Comparison of ENCODE assay signal across 8 mouse cellular contexts in the genomic region with DNA sequence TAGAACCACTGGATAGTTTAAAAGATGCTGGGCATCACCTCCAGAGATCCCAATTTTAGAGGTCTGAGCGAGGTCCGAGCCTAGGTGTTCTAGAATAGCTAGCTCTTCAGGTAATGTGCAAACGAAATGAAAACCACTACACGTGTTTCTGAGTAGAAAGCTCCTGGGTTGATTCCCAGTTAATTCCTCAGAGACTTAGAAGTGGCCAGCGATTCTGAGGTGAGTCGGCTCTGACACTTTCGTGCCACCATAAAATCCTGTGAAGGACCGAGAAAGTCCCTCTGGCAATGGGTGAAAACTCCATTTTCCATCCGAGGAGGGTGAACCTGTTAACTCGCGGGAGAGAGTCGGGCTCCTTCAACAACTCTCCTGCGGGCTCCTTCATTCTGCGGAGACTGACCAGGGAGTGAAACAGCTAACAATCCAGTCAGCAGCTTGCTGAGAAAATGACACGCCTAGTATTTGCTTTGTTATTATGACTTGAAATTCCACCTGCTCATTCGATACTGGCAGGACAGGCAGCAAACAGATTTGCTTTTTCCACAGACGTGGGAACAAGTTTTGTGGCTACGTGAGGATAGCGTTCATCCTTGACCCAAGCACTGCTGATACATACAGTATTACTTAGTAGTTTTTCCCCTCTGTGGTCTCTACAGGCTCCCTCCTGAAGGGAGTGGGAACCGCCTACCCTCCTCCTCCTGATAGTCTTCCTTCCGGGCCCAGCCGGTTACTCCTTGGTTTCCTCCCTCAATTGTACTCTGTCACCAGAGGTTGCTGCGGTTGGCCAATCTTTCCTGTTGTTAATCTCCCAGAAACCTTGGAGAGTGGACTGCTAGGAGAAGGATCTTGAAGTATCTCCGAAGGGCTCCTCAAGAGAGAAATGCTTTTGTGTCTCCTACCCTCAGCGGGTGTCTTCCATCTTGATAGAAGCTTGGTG. TPM values are rescaled to one million over a fixed set of nuclear protein-coding genes. Genes with fewer than 3 reads are reported as not detected.
DNase-seq lines count a peak whose midpoint lies in the region; ATAC-seq and TF ChIP-seq lines count a peak whose summit lies in the region.

No protein-coding gene starts in this region.

- no peak for ATAC-seq in megakaryocyte, adult 5-6 weeks (ENCODE audit: poor library complexity, severe bottlenecking)
- no peak for ATAC-seq in forebrain, postnatal 0 days
- peak; percentile 58 for ATAC-seq in megakaryocyte-erythroid progenitor cell, adult 5-6 weeks (replicated peaks; ENCODE audit: low FRiP score, low TSS enrichment, poor library complexity, severe bottlenecking)

- no peak overlapping the region for H3K27ac ChIP-seq in forebrain, postnatal 0 days (ENCODE audit: low read depth, low read length)

- DNase-seq in forebrain, postnatal 0 days, result peak; percentile 17
- DNase-seq in kidney, postnatal 36 days, result peak; percentile 37 to 41
- DNase-seq in layer of hippocampus, adult 8-10 months (ENCODE audit: low spot score in 2 of 2), result no peak
- no peak for DNase-seq in cerebellum, adult 8-10 months
- DNase-seq in spleen, postnatal 36 days (ENCODE audit: low spot score in 2 of 2), result no peak

- TF ChIP-seq CTCF in forebrain, postnatal 0 days (IDR thresholded peaks at IDR 0.05; ENCODE audit: low read depth), result no peak

- H3K36me3 ChIP-seq in megakaryocyte, embryonic 14.5 days (replicated peaks; ENCODE audit: low read length), result no peaks in the 10 kb centered on the region
- no peaks in the 10 kb centered on the region for H3K36me3 ChIP-seq in forebrain, postnatal 0 days (ENCODE audit: insufficient read depth)

- peak overlapping the region; percentile 90 for H3K4me3 ChIP-seq in megakaryocyte, embryonic 14.5 days (replicated peaks)
- H3K4me3 ChIP-seq in forebrain, postnatal 0 days (ENCODE audit: low read depth, low read length), result peak overlapping the region; percentile 59

- peak overlapping the region; percentile 76 for H3K9ac ChIP-seq in forebrain, postnatal 0 days

- peaks cover 81% of the 10 kb centered on the region for H3K27me3 ChIP-seq in megakaryocyte, embryonic 14.5 days (replicated peaks)
- no peaks in the 10 kb centered on the region for H3K27me3 ChIP-seq in forebrain, postnatal 0 days (ENCODE audit: insufficient read depth, low read length)

- peak overlapping the region; percentile 81 for H3K4me2 ChIP-seq in forebrain, postnatal 0 days (ENCODE audit: low read depth)

- H3K4me1 ChIP-seq in megakaryocyte, embryonic 14.5 days, result peaks cover 31% of the 10 kb centered on the region
- peaks cover 5% of the 10 kb centered on the region for H3K4me1 ChIP-seq in forebrain, postnatal 0 days (ENCODE audit: insufficient read depth)

- H3K9me3 ChIP-seq in megakaryocyte, embryonic 14.5 days, result peaks cover 31% of the 10 kb centered on the region
- no peaks in the 10 kb centered on the region for H3K9me3 ChIP-seq in forebrain, postnatal 0 days (ENCODE audit: low read length)

- 21% methylated on average over 25 of the region's 25 CpGs for WGBS in forebrain, postnatal 0 days

RNA-seq across cellular contexts. Expression of a gene that starts 7.5 kb away (rescaled TPM):
- polyA plus RNA-seq in megakaryocyte, embryonic 14.5 days (2012; ENCODE audit: insufficient read depth, low replicate concordance), result 0.32 TPM in 1 of 2 replicates, not detected in the other
- total RNA-seq in megakaryocyte, adult 5-6 weeks (2015), result 0.18 TPM in 1 of 2 replicates, not detected in the other
- 0.48 and 0.53 TPM in 2 replicates for total RNA-seq in megakaryocyte, adult 5-6 weeks (2017)
- total RNA-seq in forebrain, postnatal 0 days (2014; rRNA removed), result 2.4 and 4.3 TPM in 2 replicates
- 2.0 and 2.3 TPM in 2 replicates for polyA plus RNA-seq in forebrain, postnatal 0 days (2015; fragmentation: Nextera tagmentation; extraction: Ambion mirVana)
- total RNA-seq in megakaryocyte-erythroid progenitor cell, adult 5-6 weeks (2014; fragmentation: Nextera tagmentation), result 0.55 TPM in 1 of 2 replicates, not detected in the other
- total RNA-seq in megakaryocyte-erythroid progenitor cell, adult 5-6 weeks (2017), result 0.56 TPM in 1 of 2 replicates, not detected in the other
- total RNA-seq in layer of hippocampus, adult 8-10 months (2022), result 1 to 10 TPM in 3 of 4 experiments, under 1 TPM in 1; 0.89 to 1.5 (median 1.3) TPM

RNA-seq across cellular contexts. Expression of a gene that starts 16.7 kb away (rescaled TPM):
- 8.8 and 9.9 TPM in 2 replicates for polyA plus RNA-seq in megakaryocyte, embryonic 14.5 days (2012; ENCODE audit: insufficient read depth, low replicate concordance)
- 17.2 and 18.1 TPM in 2 replicates for total RNA-seq in megakaryocyte, adult 5-6 weeks (2015)
- 8.1 and 11.7 TPM in 2 replicates for total RNA-seq in megakaryocyte, adult 5-6 weeks (2017)
- total RNA-seq in forebrain, postnatal 0 days (2014; rRNA removed), result 4.1 and 5.3 TPM in 2 replicates
- polyA plus RNA-seq in forebrain, postnatal 0 days (2015; fragmentation: Nextera tagmentation; extraction: Ambion mirVana), result 11.5 and 14.1 TPM in 2 replicates
- total RNA-seq in megakaryocyte-erythroid progenitor cell, adult 5-6 weeks (2014; fragmentation: Nextera tagmentation), result 15.0 and 16.5 TPM in 2 replicates
- 1.3 and 1.7 TPM in 2 replicates for total RNA-seq in megakaryocyte-erythroid progenitor cell, adult 5-6 weeks (2017)
- total RNA-seq in layer of hippocampus, adult 8-10 months (2022), result 10 to 100 TPM; 28.3 to 30.7 (median 30.3) TPM

RNA-seq across cellular contexts. Expression of a gene that starts 19.1 kb away (rescaled TPM):
- polyA plus RNA-seq in megakaryocyte, embryonic 14.5 days (2012; ENCODE audit: insufficient read depth, low replicate concordance), result 39.1 and 126 TPM in 2 replicates
- total RNA-seq in megakaryocyte, adult 5-6 weeks (2015), result 31.3 and 33.1 TPM in 2 replicates
- 108 and 114 TPM in 2 replicates for total RNA-seq in megakaryocyte, adult 5-6 weeks (2017)
- total RNA-seq in forebrain, postnatal 0 days (2014; rRNA removed), result 214 and 275 TPM in 2 replicates
- 388 and 443 TPM in 2 replicates for polyA plus RNA-seq in forebrain, postnatal 0 days (2015; fragmentation: Nextera tagmentation; extraction: Ambion mirVana)
- total RNA-seq in megakaryocyte-erythroid progenitor cell, adult 5-6 weeks (2014; fragmentation: Nextera tagmentation), result 58.5 and 61.2 TPM in 2 replicates
- 100 and 121 TPM in 2 replicates for total RNA-seq in megakaryocyte-erythroid progenitor cell, adult 5-6 weeks (2017)
- total RNA-seq in layer of hippocampus, adult 8-10 months (2022), result 100 to 1,000 TPM; 158 to 175 (median 166) TPM

RNA-seq across cellular contexts. Expression of a gene that starts 29.6 kb away (rescaled TPM):
- 17.4 and 18.6 TPM in 2 replicates for polyA plus RNA-seq in megakaryocyte, embryonic 14.5 days (2012; ENCODE audit: insufficient read depth, low replicate concordance)
- total RNA-seq in megakaryocyte, adult 5-6 weeks (2015), result 1.9 and 2.1 TPM in 2 replicates
- 1.3 and 1.8 TPM in 2 replicates for total RNA-seq in megakaryocyte, adult 5-6 weeks (2017)
- total RNA-seq in forebrain, postnatal 0 days (2014; rRNA removed), result 37.2 and 54.8 TPM in 2 replicates
- 50.3 and 59.1 TPM in 2 replicates for polyA plus RNA-seq in forebrain, postnatal 0 days (2015; fragmentation: Nextera tagmentation; extraction: Ambion mirVana)
- total RNA-seq in megakaryocyte-erythroid progenitor cell, adult 5-6 weeks (2014; fragmentation: Nextera tagmentation), result 4.7 TPM in 1 of 2 replicates, not detected in the other
- total RNA-seq in megakaryocyte-erythroid progenitor cell, adult 5-6 weeks (2017), result 0.42 and 2.5 TPM in 2 replicates
- 10 to 100 TPM; 22.9 to 29.3 (median 25.8) TPM for total RNA-seq in layer of hippocampus, adult 8-10 months (2022)

RNA-seq across cellular contexts. Expression of a gene that starts 30.7 kb away (rescaled TPM):
- polyA plus RNA-seq in megakaryocyte, embryonic 14.5 days (2012; ENCODE audit: insufficient read depth, low replicate concordance), result 0.19 TPM in 1 of 2 replicates, not detected in the other
- total RNA-seq in megakaryocyte, adult 5-6 weeks (2015), result 0.11 and 0.36 TPM in 2 replicates
- not detected in 2 replicates for total RNA-seq in megakaryocyte, adult 5-6 weeks (2017)
- 395 and 483 TPM in 2 replicates for total RNA-seq in forebrain, postnatal 0 days (2014; rRNA removed)
- polyA plus RNA-seq in forebrain, postnatal 0 days (2015; fragmentation: Nextera tagmentation; extraction: Ambion mirVana), result 158 and 178 TPM in 2 replicates
- 3.4 and 7.1 TPM in 2 replicates for total RNA-seq in megakaryocyte-erythroid progenitor cell, adult 5-6 weeks (2014; fragmentation: Nextera tagmentation)
- total RNA-seq in megakaryocyte-erythroid progenitor cell, adult 5-6 weeks (2017), result 0.99 TPM in 1 of 2 replicates, not detected in the other
- total RNA-seq in layer of hippocampus, adult 8-10 months (2022), result 100 to 1,000 TPM; 602 to 631 (median 613) TPM

Comparison
In these comparisons a context has a peak if more than half of its experiments do, and no peak if none do; other contexts are left out.
1. DNase-seq: peak in forebrain, postnatal 0 days (single experiment) and kidney, postnatal 36 days (2 of 2); none in layer of hippocampus, adult 8-10 months (0 of 2), cerebellum, adult 8-10 months (single experiment) and spleen, postnatal 36 days (0 of 2).